Mouse (Mus musculus) thymus, adult 2 months (tissue): ENCODE results near the gene Zcchc2. TPM values are rescaled to one million over a fixed set of nuclear protein-coding genes. Genes with fewer than 3 reads are reported as not detected.

ENCODE experiments used
- DNase-seq: peaks from one replicate; pipeline ENCODE4 v3.0.0; 2021
- H3K27ac ChIP-seq: fragments of 200-500 bp; 2 replicates; pipeline ENCODE4 v1.5.1; 2012; ENCODE audit warnings: low read length, control low read depth; ENCODE audit not compliant: control insufficient read depth, insufficient read depth
- H3K27me3 ChIP-seq: fragments of 200-500 bp; 2 replicates; pipeline ENCODE4 v1.6.1; 2012; ENCODE audit warnings: mild to moderate bottlenecking, low read length, moderate library complexity, mixed read lengths; ENCODE audit not compliant: control insufficient read depth, insufficient read depth
- H3K36me3 ChIP-seq: fragments of 200-500 bp; 2 replicates; pipeline ENCODE4 v1.6.1; 2012; ENCODE audit warnings: mild to moderate bottlenecking, low read length, moderate library complexity; ENCODE audit not compliant: control insufficient read depth, insufficient read depth
- H3K4me1 ChIP-seq: fragments of 200-500 bp; replicated peaks from 2 replicates; pipeline ENCODE4 v1.6.1; 2012; ENCODE audit warnings: low read length; ENCODE audit not compliant: control insufficient read depth, insufficient read depth
- H3K4me3 ChIP-seq: fragments of 200-500 bp; 2 replicates; pipeline ENCODE4 v1.5.1; 2012; ENCODE audit warnings: mild to moderate bottlenecking, low read length, control low read depth, moderate library complexity; ENCODE audit not compliant: control insufficient read depth, insufficient read depth
- CTCF ChIP-seq: fragments of 200-500 bp; IDR thresholded peaks from 2 replicates; pipeline ENCODE4 v1.5.1; 2012; ENCODE audit warnings: mild to moderate bottlenecking, control low read depth, low read length, moderate library complexity, borderline replicate concordance; ENCODE audit not compliant: control insufficient read depth, poor library complexity, insufficient read depth; ENCODE audit errors: extremely low read depth
- POLR2A ChIP-seq: fragments of 200-500 bp; IDR thresholded peaks from 2 replicates; pipeline ENCODE4 v1.6.1; 2012; ENCODE audit warnings: mild to moderate bottlenecking, low read length, control low read depth, moderate library complexity; ENCODE audit not compliant: control insufficient read depth, poor library complexity, insufficient read depth; ENCODE audit errors: extremely low read depth
- WGBS: fragments of 180-500 bp; shearing (Covaris S2); methylation state at CpG from one replicate; pipeline ENCODE4 v1.1.7; 2018; 5-methylcytosine and 5-hydroxymethylcytosine counted together
- polyA plus RNA-seq: library from polyadenylated mRNA; depleted of rRNA; stranded (reverse); fragments of >200 nt; gene quantifications from 2 replicates; pipeline ENCODE4 v1.2.3, GENCODE M21; 2012

Gene Zcchc2
- polyA plus RNA-seq, 1 experiment: 36.5 TPM

DNA sequence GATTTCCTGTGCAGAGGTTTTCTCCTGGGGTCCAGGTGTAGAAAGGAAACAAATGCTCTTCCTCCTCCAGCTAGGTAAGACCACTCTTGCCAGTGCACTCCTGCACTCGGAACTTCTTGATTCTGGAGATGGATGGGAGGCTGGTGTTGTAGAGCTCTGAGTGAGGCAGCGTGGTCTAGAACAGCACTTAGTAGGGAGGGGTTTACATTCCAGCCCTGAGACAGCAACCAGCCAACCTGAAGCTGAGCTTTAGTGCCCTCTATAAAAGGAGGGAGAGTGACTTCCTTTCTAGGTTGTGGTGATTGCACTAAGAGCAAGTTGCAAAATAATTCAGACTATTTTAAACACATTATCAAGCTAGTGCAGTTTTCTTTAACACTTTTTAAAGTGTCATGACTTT, 5.8 kb downstream of the Zcchc2 start:
- TF ChIP-seq CTCF (no peak), POLR2A (no peak)
- no peak overlapping the region for H3K27ac ChIP-seq
- no peak overlapping the region for H3K4me3 ChIP-seq
- peaks cover 9% of the 10 kb centered on the region for H3K4me1 ChIP-seq
- no peak for DNase-seq
- 23% methylated on average over 2 of the region's 2 CpGs for WGBS
- no peaks in the 10 kb centered on the region for H3K36me3 ChIP-seq
- no peaks in the 10 kb centered on the region for H3K27me3 ChIP-seq

DNA sequence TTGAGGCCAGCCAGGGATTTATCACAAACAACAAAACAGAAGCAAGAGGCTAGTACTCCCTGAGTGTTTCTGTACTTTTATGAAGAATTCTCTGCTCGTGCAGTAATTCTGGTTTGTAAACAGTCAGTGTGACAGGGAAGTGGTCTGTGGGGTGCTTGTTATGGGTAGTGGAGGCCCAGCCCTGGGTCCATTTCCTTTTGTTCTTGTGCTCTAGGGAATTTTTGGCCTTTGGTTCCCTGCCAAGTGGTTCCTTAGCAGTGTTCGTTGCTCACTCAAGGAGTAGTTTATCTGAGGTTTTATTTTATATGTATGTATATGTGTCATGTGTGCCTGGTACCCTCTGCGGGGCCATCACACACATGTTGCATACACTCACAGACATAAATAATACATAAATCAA, 7.1 kb downstream of the Zcchc2 start:
- no peak for DNase-seq
- WGBS: 48% methylated on average over 3 of the region's 3 CpGs
- Histone ChIP-seq H3K27me3 (no peaks in the 10 kb centered on the region), H3K4me3 (no peak overlapping the region), H3K36me3 (no peaks in the 10 kb centered on the region), H3K4me1 (peaks cover 7% of the 10 kb centered on the region), H3K27ac (no peak overlapping the region)
- TF ChIP-seq CTCF: no peak
- TF ChIP-seq POLR2A: no peak

DNA sequence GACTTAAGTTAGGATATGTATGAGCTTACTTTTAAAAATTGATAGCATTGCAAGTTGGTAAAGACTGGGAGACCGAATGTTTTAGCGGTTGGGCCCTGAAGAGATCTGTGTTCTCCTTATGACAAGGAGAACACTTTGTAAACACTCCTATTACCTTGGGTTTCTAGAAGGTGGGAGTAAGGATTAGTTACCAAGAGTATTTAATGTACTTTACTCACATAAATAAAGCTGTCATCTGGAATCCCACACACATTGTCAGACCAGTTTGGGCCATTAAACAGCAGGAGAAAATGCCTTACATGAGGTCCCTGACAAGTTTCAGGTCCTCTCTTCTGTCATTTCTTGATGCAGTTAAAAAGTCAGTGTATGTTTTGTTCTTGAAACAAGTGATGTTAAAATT, 9.6 kb downstream of the Zcchc2 start:
- H3K27me3 ChIP-seq: no peaks in the 10 kb centered on the region
- 98% methylated on average over 2 of the region's 2 CpGs for WGBS
- no peak for TF ChIP-seq POLR2A
- no peak for TF ChIP-seq CTCF
- DNase-seq: no peak
- no peak overlapping the region for H3K27ac ChIP-seq
- H3K36me3 ChIP-seq: peaks cover 10% of the 10 kb centered on the region
- no peak overlapping the region for H3K4me3 ChIP-seq
- peaks cover 3% of the 10 kb centered on the region for H3K4me1 ChIP-seq

DNA sequence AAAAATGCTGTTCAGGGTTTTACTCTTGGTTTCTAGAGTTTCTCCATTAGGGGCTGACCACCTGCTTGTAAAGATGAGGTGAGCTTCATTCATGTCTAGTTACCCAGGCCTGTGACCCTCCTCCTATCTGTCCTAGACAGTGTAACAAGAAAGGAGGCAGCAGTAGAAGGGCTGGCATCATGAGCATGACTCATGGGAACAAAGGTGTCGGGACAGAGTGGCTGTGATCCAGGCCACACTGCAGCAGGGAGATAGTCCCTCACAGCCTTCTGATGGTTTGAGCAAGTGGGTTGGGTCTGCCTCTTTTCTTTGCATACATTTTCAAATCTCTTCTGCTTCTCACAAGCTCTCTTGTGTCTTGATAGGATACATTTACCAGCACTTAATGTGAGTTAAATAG, 17.4 kb downstream of the Zcchc2 start:
- Histone ChIP-seq H3K4me3 (no peak overlapping the region), H3K27me3 (no peaks in the 10 kb centered on the region), H3K4me1 (no peaks in the 10 kb centered on the region), H3K27ac (no peak overlapping the region), H3K36me3 (peaks cover 38% of the 10 kb centered on the region)
- no peak for DNase-seq
- TF ChIP-seq CTCF (no peak), POLR2A (no peak)
- WGBS: 100% methylated on average over 1 of the region's 1 CpGs

DNA sequence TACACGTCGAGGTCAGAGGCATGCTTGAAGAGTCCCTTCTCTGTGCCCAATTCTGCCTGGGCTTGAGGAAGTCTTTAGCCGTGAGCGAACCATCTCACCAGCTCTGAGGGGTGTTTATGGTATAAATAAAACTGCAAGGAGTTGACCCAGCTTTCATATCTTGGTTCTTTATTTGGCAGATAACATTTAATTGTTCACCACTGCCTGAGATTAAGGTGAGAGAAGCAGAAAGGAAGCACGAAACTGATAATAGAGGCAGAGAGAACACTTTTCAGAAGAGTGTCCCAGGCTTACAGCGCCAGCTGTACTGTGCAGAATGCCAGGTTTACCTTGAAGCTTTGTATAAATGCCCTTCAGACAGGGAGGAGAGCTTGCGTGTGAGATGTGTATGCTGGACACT, 20.9 kb downstream of the Zcchc2 start:
- Histone ChIP-seq H3K27ac (no peak overlapping the region), H3K36me3 (peaks cover 30% of the 10 kb centered on the region), H3K4me1 (no peaks in the 10 kb centered on the region), H3K4me3 (no peak overlapping the region), H3K27me3 (no peaks in the 10 kb centered on the region)
- TF ChIP-seq CTCF: no peak
- TF ChIP-seq POLR2A: no peak
- 93% methylated on average over 7 of the region's 7 CpGs for WGBS
- no peak for DNase-seq

DNA sequence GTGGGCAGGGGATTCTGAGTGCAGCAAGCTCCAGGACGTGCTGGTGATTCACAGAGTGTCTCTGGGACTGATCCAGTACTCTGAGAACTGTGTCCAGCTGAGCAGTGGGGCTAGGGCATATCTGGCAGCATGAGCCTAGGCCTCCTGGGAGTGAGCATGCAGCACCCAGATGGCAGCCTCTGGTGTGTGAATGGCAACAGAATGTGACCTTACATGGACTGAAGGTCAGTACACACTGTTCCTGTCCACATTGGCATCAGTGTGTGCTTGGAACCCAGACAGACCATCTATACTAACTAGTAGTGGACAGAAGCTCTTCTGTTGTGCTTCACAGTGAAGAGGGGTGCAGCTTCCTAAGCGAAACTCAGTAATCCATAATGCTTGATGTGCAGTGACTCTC, 23.6 kb downstream of the Zcchc2 start:
- 90% methylated on average over 2 of the region's 2 CpGs for WGBS
- peaks cover 42% of the 10 kb centered on the region for H3K36me3 ChIP-seq

DNA sequence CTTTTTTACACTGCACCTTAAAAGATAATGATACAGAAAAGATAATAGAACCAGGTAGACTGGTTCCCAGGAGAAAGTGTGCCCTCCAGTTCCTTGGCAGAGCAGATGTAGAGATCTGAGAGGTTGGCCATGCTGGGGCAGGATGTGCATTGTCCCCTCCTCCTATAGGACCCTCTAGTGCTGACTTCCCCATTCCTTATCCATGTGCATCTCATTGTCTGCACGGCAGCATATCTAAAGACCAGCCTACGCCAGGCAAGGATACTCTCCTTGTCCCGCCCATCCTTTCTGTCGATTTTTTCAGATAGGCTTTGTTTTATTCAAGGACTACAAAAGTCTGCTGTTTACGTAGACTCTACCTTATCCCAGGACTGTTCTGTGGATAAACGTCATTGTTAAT, 26.1 kb downstream of the Zcchc2 start:
- peaks cover 44% of the 10 kb centered on the region for H3K36me3 ChIP-seq
- H3K27ac ChIP-seq: no peak overlapping the region
- WGBS: 91% methylated on average over 6 of the region's 6 CpGs
- TF ChIP-seq POLR2A (no peak), CTCF (no peak)
- no peaks in the 10 kb centered on the region for H3K27me3 ChIP-seq
- peaks cover 10% of the 10 kb centered on the region for H3K4me1 ChIP-seq
- H3K4me3 ChIP-seq: no peak overlapping the region
- no peak for DNase-seq

More for the DNA sequence above, 23.6 kb downstream of the Zcchc2 start:
- Histone ChIP-seq H3K27ac (no peak overlapping the region), H3K4me3 (no peak overlapping the region), H3K4me1 (0 out of 2 replicates have a peak, but pooled peaks cover under 1% of the 10 kb centered on the region), H3K27me3 (no peaks in the 10 kb centered on the region)
- TF ChIP-seq POLR2A (no peak), CTCF (no peak)
- DNase-seq: no peak
